Mouse (Mus musculus) adrenal gland, postnatal 14 days (tissue): ENCODE data around the gene Adgrl1. TPM values are rescaled to one million over a fixed set of nuclear protein-coding genes. Genes with fewer than 3 reads are reported as not detected.

Source experiments
- DNase-seq: peaks from one replicate; pipeline ENCODE4 v3.0.0; 2021; ENCODE audit warnings: mixed read lengths
- microRNA-seq, 2 experiments: library from miRNA; unstranded; fragments of <30 nt; microRNA quantifications; one replicate each; pipeline ENCODE4 v1.2.0; 2021
- total RNA-seq: library from RNA; stranded (reverse); gene quantifications from 2 replicates; pipeline ENCODE4 v1.2.3, GENCODE M21; 2021

Adgrl1 gene
- total RNA-seq, 1 experiment from 2014 or later: 63.1 TPM

DNA sequence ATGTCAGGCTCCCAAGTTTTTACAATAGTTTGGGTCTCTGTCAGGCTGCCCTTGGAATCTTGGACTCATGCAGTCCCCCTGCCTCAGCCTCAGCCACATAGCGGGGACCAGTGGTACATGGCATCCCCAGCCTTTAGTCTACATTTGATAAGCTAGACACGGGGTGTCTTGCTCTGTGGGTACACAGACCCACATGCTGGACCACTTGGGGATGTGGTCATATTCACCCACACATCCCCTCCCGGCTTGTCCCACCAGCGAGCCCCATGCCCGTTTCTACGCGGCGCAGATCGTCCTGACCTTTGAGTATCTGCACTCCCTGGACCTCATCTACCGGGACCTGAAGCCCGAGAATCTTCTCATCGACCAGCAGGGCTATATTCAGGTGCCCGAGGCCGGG, 90.3 kb downstream of the Adgrl1 start:
- DNase-seq: no peak

Small RNA genes within 50 kb of the gene (microRNA-seq; reads per million reads assigned to microRNA genes)
- gene Gm44330 (0 to 0.43 reads per million in 2 experiments), gene Gm44450 (0 to 0.85 reads per million in 2 experiments)

Other genes with a start within 250 kb of the Adgrl1 start
- gene Gipc1, start 247.4 kb upstream of the Adgrl1 start, total RNA-seq: 39.6 and 47.5 TPM in 2 replicates
- gene Ptger1, start 233.4 kb upstream of the Adgrl1 start, total RNA-seq: 0.98 and 1.4 TPM in 2 replicates
- 125 and 151 TPM in 2 replicates for gene Pkn1, start 200.9 kb upstream of the Adgrl1 start, total RNA-seq
- gene Ddx39, start 184.9 kb upstream of the Adgrl1 start, total RNA-seq: 31.2 and 32.9 TPM in 2 replicates
- 47.5 and 49.0 TPM in 2 replicates for gene Adgre5, start 158.8 kb upstream of the Adgrl1 start, total RNA-seq
- gene Gm10644, start 55.1 kb downstream of the Adgrl1 start, total RNA-seq: 1.1 and 1.4 TPM in 2 replicates
- 9.7 and 10.7 TPM in 2 replicates for gene Asf1b, start 55.4 kb downstream of the Adgrl1 start, total RNA-seq
- gene Prkaca, start 72.9 kb downstream of the Adgrl1 start, total RNA-seq: 251 and 300 TPM in 2 replicates
- 37.0 and 42.5 TPM in 2 replicates for gene Samd1, start 97.6 kb downstream of the Adgrl1 start, total RNA-seq
- 0.56 and 0.83 TPM in 2 replicates for gene 1700067K01Rik, start 101.4 kb downstream of the Adgrl1 start, total RNA-seq
- gene 2210011C24Rik, start 112.1 kb downstream of the Adgrl1 start, total RNA-seq: not detected in 2 replicates
- gene Palm3, start 121.4 kb downstream of the Adgrl1 start, total RNA-seq: 0.38 and 0.52 TPM in 2 replicates
- gene Il27ra, start 142.5 kb downstream of the Adgrl1 start, total RNA-seq: 2.3 and 12.2 TPM in 2 replicates
- 0.64 TPM in 1 of 2 replicates, not detected in the other for gene Rln3, start 144.9 kb downstream of the Adgrl1 start, total RNA-seq
- gene Gm10643, start 165.0 kb downstream of the Adgrl1 start, total RNA-seq: 2.9 and 3.0 TPM in 2 replicates
- gene Rfx1, start 166.7 kb downstream of the Adgrl1 start, total RNA-seq: 15.2 and 17.3 TPM in 2 replicates
- 16.5 and 21.0 TPM in 2 replicates for gene Dcaf15, start 204.7 kb downstream of the Adgrl1 start, total RNA-seq
- 0.44 and 1.1 TPM in 2 replicates for gene Podnl1, start 225.9 kb downstream of the Adgrl1 start, total RNA-seq
- 23.8 and 31.0 TPM in 2 replicates for gene Cc2d1a, start 247.8 kb downstream of the Adgrl1 start, total RNA-seq
- gene 4930432K21Rik, start 247.9 kb downstream of the Adgrl1 start, total RNA-seq: 0.49 and 0.82 TPM in 2 replicates